In the genomic region with DNA sequence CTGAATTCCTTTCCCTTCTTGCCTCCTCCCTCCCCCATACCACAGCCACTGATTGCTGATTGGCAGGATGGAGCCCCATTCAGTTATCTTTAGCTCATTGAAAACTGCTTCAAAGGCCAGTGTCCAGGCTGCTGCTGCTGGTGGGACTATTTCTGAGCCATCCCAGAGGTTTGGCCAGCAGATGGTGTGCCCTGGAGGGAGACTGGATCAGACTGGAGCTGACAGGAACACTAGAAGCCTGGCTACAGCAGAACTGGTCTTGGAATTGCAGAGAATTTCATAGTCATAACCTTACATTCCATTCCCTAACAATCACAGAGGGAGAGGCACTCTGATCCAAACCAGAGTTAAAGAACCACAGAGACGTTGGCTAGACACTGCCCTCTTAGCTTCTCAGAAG, we compare ENCODE assay signal across 10 mouse cellular contexts.
DNase-seq lines count a peak whose midpoint lies in the region; ATAC-seq and TF ChIP-seq lines count a peak whose summit lies in the region.
"Had no signal": no experiment of that assay in that cellular context is flagged by ENCODE, and none has a peak within 500 bp of the region (broad histone marks: within the 10 kb centered on the region; RNA-seq: fewer than 3 reads in every experiment).

No protein-coding gene starts in this region.

- H3K4me1 ChIP-seq in heart, postnatal 0 days (ENCODE audit: control insufficient read depth, insufficient read depth) = peaks cover 17% of the 10 kb centered on the region
- H3K4me1 ChIP-seq in limb, embryonic 12.5 days (replicated peaks) = peaks cover 30% of the 10 kb centered on the region
- no peaks in the 10 kb centered on the region for H3K4me1 ChIP-seq in forebrain, embryonic 15.5 days
- H3K4me1 ChIP-seq: neural tube, embryonic 13.5 days had no signal

- H3K27me3 ChIP-seq in heart, postnatal 0 days (ENCODE audit: control insufficient read depth, insufficient read depth, low read length) = no peaks in the 10 kb centered on the region
- H3K27me3 ChIP-seq in limb, embryonic 12.5 days = no peaks in the 10 kb centered on the region
- no peaks in the 10 kb centered on the region for H3K27me3 ChIP-seq in forebrain, embryonic 15.5 days
- H3K27me3 ChIP-seq: neural tube, embryonic 13.5 days had no signal

- H3K4me2 ChIP-seq in heart, postnatal 0 days (ENCODE audit: low read depth, low read length) = no peak overlapping the region
- no peak overlapping the region for H3K4me2 ChIP-seq in limb, embryonic 12.5 days
- H3K4me2 ChIP-seq in forebrain, embryonic 15.5 days (replicated peaks) = no peak overlapping the region
- H3K4me2 ChIP-seq: neural tube, embryonic 13.5 days had no signal

- no peak overlapping the region for H3K4me3 ChIP-seq in heart, postnatal 0 days (ENCODE audit: low read depth, low read length)
- no peak overlapping the region for H3K4me3 ChIP-seq in limb, embryonic 12.5 days (replicated peaks)
- no peak overlapping the region for H3K4me3 ChIP-seq in forebrain, embryonic 15.5 days
- H3K4me3 ChIP-seq: neural tube, embryonic 13.5 days had no signal

- peak; percentile 92 for ATAC-seq in heart, postnatal 0 days (ENCODE audit: insufficient read depth, low read depth)
- peak; percentile 57; the same call in 1 of the 2 replicates for ATAC-seq in limb, embryonic 12.5 days (ENCODE audit: insufficient number of reproducible peaks, insufficient read depth, low FRiP score, low TSS enrichment, low read depth)
- ATAC-seq in forebrain, embryonic 15.5 days (replicated peaks) = no peak

- peak; percentile 41 for TF ChIP-seq CTCF in heart, postnatal 0 days (IDR thresholded peaks at IDR 0.05; ENCODE audit: low read depth)

- H3K36me3 ChIP-seq in heart, postnatal 0 days (replicated peaks; ENCODE audit: control insufficient read depth, insufficient read depth, low read length) = no peaks in the 10 kb centered on the region
- no peaks in the 10 kb centered on the region for H3K36me3 ChIP-seq in limb, embryonic 12.5 days
- no peaks in the 10 kb centered on the region for H3K36me3 ChIP-seq in forebrain, embryonic 15.5 days
- H3K36me3 ChIP-seq: neural tube, embryonic 13.5 days had no signal

- no peaks in the 10 kb centered on the region for H3K9me3 ChIP-seq in heart, postnatal 0 days (replicated peaks; ENCODE audit: control insufficient read depth, low read length)
- H3K9me3 ChIP-seq in limb, embryonic 12.5 days = no peaks in the 10 kb centered on the region
- no peaks in the 10 kb centered on the region for H3K9me3 ChIP-seq in forebrain, embryonic 15.5 days
- H3K9me3 ChIP-seq: neural tube, embryonic 13.5 days had no signal

- peak; percentile 24 for DNase-seq in retina, postnatal 1 day
- DNase-seq in retina, embryonic 14.5 days (ENCODE audit: low spot score) = no peak
- peak; percentile 63 for DNase-seq in heart, postnatal 0 days (ENCODE audit: low spot score)
- peak; percentile 67 for DNase-seq in yolk sac, embryonic 10.5 days (ENCODE audit: low spot score)
- no peak for DNase-seq in frontal cortex, adult 2 months (ENCODE audit: extremely low spot score in 1 of 2, low spot score in 1 of 2)
- no peak for DNase-seq in spleen, postnatal 4 days (ENCODE audit: low spot score in 2 of 2)
- DNase-seq: cerebellum, postnatal 10 days had no signal

- no peak overlapping the region for H3K9ac ChIP-seq in heart, postnatal 0 days (replicated peaks; ENCODE audit: low read depth, low read length)
- H3K9ac ChIP-seq in limb, embryonic 12.5 days (replicated peaks) = no peak overlapping the region
- no peak overlapping the region for H3K9ac ChIP-seq in forebrain, embryonic 15.5 days (replicated peaks)
- H3K9ac ChIP-seq: neural tube, embryonic 13.5 days had no signal

- H3K27ac ChIP-seq in heart, postnatal 0 days (ENCODE audit: low read depth) = peak overlapping the region; percentile 70
- 0 out of 2 replicates have a peak overlapping the region, but pooled peaks have one; percentile 18 for H3K27ac ChIP-seq in limb, embryonic 12.5 days
- no peak overlapping the region for H3K27ac ChIP-seq in forebrain, embryonic 15.5 days (replicated peaks)
- H3K27ac ChIP-seq: neural tube, embryonic 13.5 days had no signal

- 37% methylated on average over 1 of the region's 1 CpGs for WGBS in heart, postnatal 0 days
- WGBS in limb, embryonic 12.5 days = 25% methylated on average over 1 of the region's 1 CpGs
- 61% methylated on average over 1 of the region's 1 CpGs for WGBS in forebrain, embryonic 15.5 days

- TF ChIP-seq EP300 in heart, postnatal 0 days (IDR thresholded peaks at IDR 0.05; ENCODE audit: low read depth) = no peak

Comparison
In these comparisons a context has a peak if more than half of its experiments do, and no peak if none do; other contexts are left out.
1. DNase-seq: peak in retina, postnatal 1 day (single experiment), heart, postnatal 0 days (single experiment) and yolk sac, embryonic 10.5 days (single experiment); none in retina, embryonic 14.5 days (single experiment), frontal cortex, adult 2 months (0 of 2) and spleen, postnatal 4 days (0 of 2).